Mouse (Mus musculus): ENCODE results near the gene Fbxl15. TPM values are rescaled to one million over a fixed set of nuclear protein-coding genes. Genes with fewer than 3 reads are reported as not detected.

The Fbxl15 gene
- polyA plus RNA-seq, 1 experiment from 2014 or later: 15.4 TPM

MicroRNAs within 50 kb of the gene (microRNA counts, 519-probe panel; counts per million panel counts)
- microRNA mmu-miR-146b: 460 counts per million, percentile 65 among the panel's probes with 10 or more counts

Small RNA genes within 50 kb of the gene (microRNA-seq; reads per million reads assigned to microRNA genes)
- gene Mir146b: 0.91 reads per million

Other genes with a start within 250 kb of the Fbxl15 start
- gene Elovl3, start 196.3 kb upstream of the Fbxl15 start, polyA plus RNA-seq (2016; fragmentation: Nextera tagmentation; extraction: Ambion mirVana): 0.59 and 0.93 TPM in 2 replicates
- 9.5 and 12.3 TPM in 2 replicates for gene Pitx3, start 179.9 kb upstream of the Fbxl15 start, polyA plus RNA-seq (2016; fragmentation: Nextera tagmentation; extraction: Ambion mirVana)
- gene Gbf1, start 175.7 kb upstream of the Fbxl15 start, polyA plus RNA-seq (2016; fragmentation: Nextera tagmentation; extraction: Ambion mirVana): 70.1 and 70.9 TPM in 2 replicates
- 9.0 and 10.6 TPM in 2 replicates for gene Nfkb2, start 23.9 kb upstream of the Fbxl15 start, polyA plus RNA-seq (2016; fragmentation: Nextera tagmentation; extraction: Ambion mirVana)
- 6.9 and 8.1 TPM in 2 replicates for gene Psd, start 1.0 kb upstream of the Fbxl15 start, polyA plus RNA-seq (2016; fragmentation: Nextera tagmentation; extraction: Ambion mirVana)
- gene Cuedc2, start 10.5 kb downstream of the Fbxl15 start, polyA plus RNA-seq (2016; fragmentation: Nextera tagmentation; extraction: Ambion mirVana): 207 TPM in 2 replicates
- gene Mfsd13a, start 12.9 kb downstream of the Fbxl15 start, polyA plus RNA-seq (2016; fragmentation: Nextera tagmentation; extraction: Ambion mirVana): 4.4 and 4.6 TPM in 2 replicates
- gene 2310034G01Rik, start 22.1 kb downstream of the Fbxl15 start, polyA plus RNA-seq (2016; fragmentation: Nextera tagmentation; extraction: Ambion mirVana): 2.2 and 2.3 TPM in 2 replicates
- gene Actr1a, start 67.6 kb downstream of the Fbxl15 start, polyA plus RNA-seq (2016; fragmentation: Nextera tagmentation; extraction: Ambion mirVana): 157 and 161 TPM in 2 replicates
- gene Sufu, start 68.7 kb downstream of the Fbxl15 start, polyA plus RNA-seq (2016; fragmentation: Nextera tagmentation; extraction: Ambion mirVana): 44.9 and 47.6 TPM in 2 replicates
- gene Trim8, start 173.5 kb downstream of the Fbxl15 start, polyA plus RNA-seq (2016; fragmentation: Nextera tagmentation; extraction: Ambion mirVana): 22.4 and 23.5 TPM in 2 replicates
- gene Arl3, start 245.0 kb downstream of the Fbxl15 start, polyA plus RNA-seq (2016; fragmentation: Nextera tagmentation; extraction: Ambion mirVana): 191 TPM in 2 replicates
- gene Sfxn2, start 245.2 kb downstream of the Fbxl15 start, polyA plus RNA-seq (2016; fragmentation: Nextera tagmentation; extraction: Ambion mirVana): 23.4 and 23.6 TPM in 2 replicates

All from embryonic facial prominence, embryonic 12.5 days (tissue).